Mouse (Mus musculus): Measurements from ENCODE around the gene Ccnb1ip1.

The Ccnb1ip1 gene

GRCm38 (mm10) chr14:50807487-50808072 lies at the start of gene Ccnb1ip1, which contains the start of gene Parp2:
Gene Ccnb1ip1 (minus strand): TSS chr14:50807732.
Gene Parp2 (plus strand): TSS chr14:50807841.
- Histone ChIP-seq H3K4me1 (replicated peaks; ENCODE audit: low read depth, low read length) (peaks cover 27% of the 10 kb centered on the region), H3K4me3 (replicated peaks; ENCODE audit: low read length) (peak within 1 kb of the TSS; percentile 89), H3K9me3 (ENCODE audit: low read length) (no peaks in the 10 kb centered on the region), H3K36me3 (ENCODE audit: insufficient read depth, low read length) (peaks cover 48% of the 10 kb centered on the region), H3K27me3 (ENCODE audit: insufficient read depth, low read length) (no peaks in the 10 kb centered on the region)
- TF ChIP-seq CTCF (conservative IDR thresholded peaks at IDR 0.05; ENCODE audit: low read length) (no peak), NANOG (IDR thresholded peaks at IDR 0.05; ENCODE audit: borderline replicate concordance, low read length) (no peak), POU5F1 (IDR thresholded peaks at IDR 0.05; ENCODE audit: borderline replicate concordance, low read length) (no peak)

- peaks cover 5% of the 10 kb centered on the region; the same call in 1 of the 2 replicates for H3K4me1 ChIP-seq (replicated peaks; ENCODE audit: low read depth, low read length)
- H3K27me3 ChIP-seq (ENCODE audit: insufficient read depth, low read length), result no peaks in the 10 kb centered on the region
- H3K36me3 ChIP-seq (ENCODE audit: insufficient read depth, low read length), result peaks cover 56% of the 10 kb centered on the region
- TF ChIP-seq CTCF (conservative IDR thresholded peaks at IDR 0.05; ENCODE audit: low read length) (no peak), NANOG (IDR thresholded peaks at IDR 0.05; ENCODE audit: borderline replicate concordance, low read length) (no peak), POU5F1 (IDR thresholded peaks at IDR 0.05; ENCODE audit: borderline replicate concordance, low read length) (no peak)
- H3K4me3 ChIP-seq (replicated peaks; ENCODE audit: low read length), result no peak overlapping the region
- peaks cover 3% of the 10 kb centered on the region; the same call in 1 of the 2 replicates for H3K9me3 ChIP-seq (ENCODE audit: low read length)
Measured at GRCm38 (mm10) chr14:50855788-50856187, 48.3 kb upstream of the Ccnb1ip1 start.

- H3K9me3 ChIP-seq (ENCODE audit: low read length), result no peaks in the 10 kb centered on the region
- peaks cover 46% of the 10 kb centered on the region for H3K36me3 ChIP-seq (ENCODE audit: insufficient read depth, low read length)
- TF ChIP-seq CTCF (conservative IDR thresholded peaks at IDR 0.05; ENCODE audit: low read length), result peak; percentile 42
- TF ChIP-seq POU5F1 (IDR thresholded peaks at IDR 0.05; ENCODE audit: borderline replicate concordance, low read length), result no peak
- H3K4me3 ChIP-seq (replicated peaks; ENCODE audit: low read length), result no peak overlapping the region
- no peaks in the 10 kb centered on the region for H3K27me3 ChIP-seq (ENCODE audit: insufficient read depth, low read length)
- peaks cover 16% of the 10 kb centered on the region for H3K4me1 ChIP-seq (replicated peaks; ENCODE audit: low read depth, low read length)
Measured at GRCm38 (mm10) chr14:50837236-50837635, 29.7 kb upstream of the Ccnb1ip1 start.

- peaks cover 36% of the 10 kb centered on the region for H3K36me3 ChIP-seq (ENCODE audit: insufficient read depth, low read length)
- H3K4me1 ChIP-seq (replicated peaks; ENCODE audit: low read depth, low read length), result peaks cover 21% of the 10 kb centered on the region
- H3K27me3 ChIP-seq (ENCODE audit: insufficient read depth, low read length), result peaks cover 4% of the 10 kb centered on the region
- no peaks in the 10 kb centered on the region for H3K9me3 ChIP-seq (ENCODE audit: low read length)
- TF ChIP-seq POU5F1 (IDR thresholded peaks at IDR 0.05; ENCODE audit: borderline replicate concordance, low read length) (no peak), NANOG (IDR thresholded peaks at IDR 0.05; ENCODE audit: borderline replicate concordance, low read length) (no peak), CTCF (conservative IDR thresholded peaks at IDR 0.05; ENCODE audit: low read length) (no peak)
- H3K4me3 ChIP-seq (replicated peaks; ENCODE audit: low read length), result no peak overlapping the region
Measured at GRCm38 (mm10) chr14:50834435-50834834, 26.9 kb upstream of the Ccnb1ip1 start.

GRCm38 (mm10) chr14:50833964-50834363 lies 26.4 kb upstream of the Ccnb1ip1 start:
- Histone ChIP-seq H3K36me3 (ENCODE audit: insufficient read depth, low read length) (peaks cover 36% of the 10 kb centered on the region), H3K27me3 (ENCODE audit: insufficient read depth, low read length) (peaks cover 7% of the 10 kb centered on the region), H3K9me3 (ENCODE audit: low read length) (no peaks in the 10 kb centered on the region), H3K4me1 (replicated peaks; ENCODE audit: low read depth, low read length) (peaks cover 24% of the 10 kb centered on the region), H3K4me3 (replicated peaks; ENCODE audit: low read length) (no peak overlapping the region)
- TF ChIP-seq CTCF (conservative IDR thresholded peaks at IDR 0.05; ENCODE audit: low read length) (no peak), NANOG (IDR thresholded peaks at IDR 0.05; ENCODE audit: borderline replicate concordance, low read length) (no peak), POU5F1 (IDR thresholded peaks at IDR 0.05; ENCODE audit: borderline replicate concordance, low read length) (no peak)

- Histone ChIP-seq H3K4me1 (replicated peaks; ENCODE audit: low read depth, low read length) (peaks cover 12% of the 10 kb centered on the region), H3K27me3 (ENCODE audit: insufficient read depth, low read length) (peaks cover 9% of the 10 kb centered on the region), H3K9me3 (ENCODE audit: low read length) (no peaks in the 10 kb centered on the region), H3K4me3 (replicated peaks; ENCODE audit: low read length) (no peak overlapping the region), H3K36me3 (ENCODE audit: insufficient read depth, low read length) (peaks cover 19% of the 10 kb centered on the region)
- no peak for TF ChIP-seq NANOG (IDR thresholded peaks at IDR 0.05; ENCODE audit: borderline replicate concordance, low read length)
Measured at GRCm38 (mm10) chr14:50829878-50830277, 22.3 kb upstream of the Ccnb1ip1 start.

GRCm38 (mm10) chr14:50826579-50826978 lies 19.0 kb upstream of the Ccnb1ip1 start:
- TF ChIP-seq NANOG (IDR thresholded peaks at IDR 0.05; ENCODE audit: borderline replicate concordance, low read length), result no peak
- TF ChIP-seq POU5F1 (IDR thresholded peaks at IDR 0.05; ENCODE audit: borderline replicate concordance, low read length), result no peak
- no peak for TF ChIP-seq CTCF (conservative IDR thresholded peaks at IDR 0.05; ENCODE audit: low read length)
- H3K4me1 ChIP-seq (replicated peaks; ENCODE audit: low read depth, low read length), result peaks cover 12% of the 10 kb centered on the region
- no peak overlapping the region for H3K4me3 ChIP-seq (replicated peaks; ENCODE audit: low read length)
- H3K36me3 ChIP-seq (ENCODE audit: insufficient read depth, low read length), result peaks cover 38% of the 10 kb centered on the region
- H3K9me3 ChIP-seq (ENCODE audit: low read length), result no peaks in the 10 kb centered on the region
- H3K27me3 ChIP-seq (ENCODE audit: insufficient read depth, low read length), result peaks cover 9% of the 10 kb centered on the region

GRCm38 (mm10) chr14:50824219-50824618 lies 16.7 kb upstream of the Ccnb1ip1 start:
- Histone ChIP-seq H3K36me3 (ENCODE audit: insufficient read depth, low read length) (peaks cover 56% of the 10 kb centered on the region), H3K4me3 (replicated peaks; ENCODE audit: low read length) (no peak overlapping the region), H3K27me3 (ENCODE audit: insufficient read depth, low read length) (peaks cover 5% of the 10 kb centered on the region; the same call in 1 of the 2 replicates), H3K4me1 (replicated peaks; ENCODE audit: low read depth, low read length) (peaks cover 4% of the 10 kb centered on the region; the same call in 1 of the 2 replicates), H3K9me3 (ENCODE audit: low read length) (no peaks in the 10 kb centered on the region)
- no peak for TF ChIP-seq NANOG (IDR thresholded peaks at IDR 0.05; ENCODE audit: borderline replicate concordance, low read length)
- TF ChIP-seq CTCF (conservative IDR thresholded peaks at IDR 0.05; ENCODE audit: low read length), result no peak
- no peak for TF ChIP-seq POU5F1 (IDR thresholded peaks at IDR 0.05; ENCODE audit: borderline replicate concordance, low read length)

GRCm38 (mm10) chr14:50823240-50823639 lies 15.7 kb upstream of the Ccnb1ip1 start:
- H3K36me3 ChIP-seq (ENCODE audit: insufficient read depth, low read length), result peaks cover 65% of the 10 kb centered on the region
- TF ChIP-seq CTCF (conservative IDR thresholded peaks at IDR 0.05; ENCODE audit: low read length) (peak; percentile 34), POU5F1 (IDR thresholded peaks at IDR 0.05; ENCODE audit: borderline replicate concordance, low read length) (no peak)
- H3K27me3 ChIP-seq (ENCODE audit: insufficient read depth, low read length), result no peaks in the 10 kb centered on the region
- no peaks in the 10 kb centered on the region for H3K9me3 ChIP-seq (ENCODE audit: low read length)
- H3K4me1 ChIP-seq (replicated peaks; ENCODE audit: low read depth, low read length), result no peaks in the 10 kb centered on the region
- H3K4me3 ChIP-seq (replicated peaks; ENCODE audit: low read length), result no peak overlapping the region
